ENCODE assay signal across 8 mouse cellular contexts in genomic region chr6:35176979-35177649, GRCm38 (mm10). TPM values are rescaled to one million over a fixed set of nuclear protein-coding genes. Genes with fewer than 3 reads are reported as not detected.
DNase-seq lines count a peak whose midpoint lies in the region; ATAC-seq and TF ChIP-seq lines count a peak whose summit lies in the region.

Gene Nup205 (plus strand): TSS chr6:35177421.

- H3K4me1 ChIP-seq in bone marrow macrophage, adult 2 months (ENCODE audit: control insufficient read depth, insufficient read depth, low read length): 0 out of 2 replicates have a peak, but pooled peaks cover 2% of the 10 kb centered on the region
- H3K4me1 ChIP-seq in embryonic facial prominence, embryonic 15.5 days: peaks cover 4% of the 10 kb centered on the region; the same call in 1 of the 2 replicates
- peaks cover 5% of the 10 kb centered on the region for H3K4me1 ChIP-seq in limb, embryonic 12.5 days (replicated peaks)
- H3K4me1 ChIP-seq in midbrain, embryonic 14.5 days (ENCODE audit: control insufficient read depth, insufficient read depth, low read length): no peaks in the 10 kb centered on the region

- peak within 1 kb of the TSS; percentile 98 for H3K4me3 ChIP-seq in bone marrow macrophage, adult 2 months (ENCODE audit: insufficient read depth, low read length)
- peak within 1 kb of the TSS; percentile 89 for H3K4me3 ChIP-seq in embryonic facial prominence, embryonic 15.5 days (replicated peaks)
- peak within 1 kb of the TSS; percentile 85 for H3K4me3 ChIP-seq in limb, embryonic 12.5 days (replicated peaks)
- H3K4me3 ChIP-seq in midbrain, embryonic 14.5 days (replicated peaks; ENCODE audit: low read depth, low read length): peak within 1 kb of the TSS; percentile 94

- H3K27me3 ChIP-seq in embryonic facial prominence, embryonic 15.5 days: no peaks in the 10 kb centered on the region
- H3K27me3 ChIP-seq in limb, embryonic 12.5 days: no peaks in the 10 kb centered on the region
- H3K27me3 ChIP-seq in midbrain, embryonic 14.5 days (ENCODE audit: control insufficient read depth, insufficient read depth, low read length): no peaks in the 10 kb centered on the region

- DNase-seq in CD4-positive helper T cell, adult 2 months (ENCODE audit: low read depth, low spot score): peak; percentile 91
- DNase-seq in heart, adult 8-10 months (ENCODE audit: low spot score): peak; percentile 86
- DNase-seq in kidney, adult 8-10 months: peak; percentile 78 to 79
- DNase-seq in midbrain, embryonic 14.5 days: peak; percentile 91
- DNase-seq in spleen, adult 12 weeks (ENCODE audit: low spot score): peak; percentile 81

- H3K9ac ChIP-seq in embryonic facial prominence, embryonic 15.5 days: peak within 1 kb of the TSS; percentile 84
- H3K9ac ChIP-seq in limb, embryonic 12.5 days (replicated peaks): peak within 1 kb of the TSS; percentile 90
- peak within 1 kb of the TSS; percentile 89 for H3K9ac ChIP-seq in midbrain, embryonic 14.5 days (replicated peaks; ENCODE audit: low read length)

- H3K36me3 ChIP-seq in embryonic facial prominence, embryonic 15.5 days: no peaks in the 10 kb centered on the region
- no peaks in the 10 kb centered on the region for H3K36me3 ChIP-seq in limb, embryonic 12.5 days
- H3K36me3 ChIP-seq in midbrain, embryonic 14.5 days (ENCODE audit: control insufficient read depth, insufficient read depth, low read length): no peaks in the 10 kb centered on the region

- TF ChIP-seq POLR2A in bone marrow macrophage, adult 2 months (IDR thresholded peaks at IDR 0.05; ENCODE audit: borderline replicate concordance, low read depth, low read length): no peak

- TF ChIP-seq CTCF in bone marrow macrophage, adult 2 months (IDR thresholded peaks at IDR 0.05; ENCODE audit: low read depth, low read length): no peak

- peak within 1 kb of the TSS; percentile 81 for H3K4me2 ChIP-seq in embryonic facial prominence, embryonic 15.5 days (replicated peaks)
- peak within 1 kb of the TSS; percentile 80 for H3K4me2 ChIP-seq in limb, embryonic 12.5 days
- H3K4me2 ChIP-seq in midbrain, embryonic 14.5 days (ENCODE audit: low read length): peak within 1 kb of the TSS; percentile 83

- no peaks in the 10 kb centered on the region for H3K9me3 ChIP-seq in embryonic facial prominence, embryonic 15.5 days (replicated peaks)
- H3K9me3 ChIP-seq in limb, embryonic 12.5 days: no peaks in the 10 kb centered on the region
- no peaks in the 10 kb centered on the region for H3K9me3 ChIP-seq in midbrain, embryonic 14.5 days (ENCODE audit: control insufficient read depth, low read length)

- ATAC-seq in embryonic facial prominence, embryonic 15.5 days (ENCODE audit: insufficient number of reproducible peaks, low FRiP score, low TSS enrichment, low read depth): peak; percentile 91
- peak; percentile 85 for ATAC-seq in limb, embryonic 12.5 days (ENCODE audit: insufficient number of reproducible peaks, insufficient read depth, low FRiP score, low TSS enrichment, low read depth)
- peak; percentile 93 for ATAC-seq in midbrain, embryonic 14.5 days (ENCODE audit: low FRiP score, low TSS enrichment)

- 3% methylated on average over 34 of the region's 34 CpGs for WGBS in embryonic facial prominence, embryonic 15.5 days
- WGBS in limb, embryonic 12.5 days: 3% methylated on average over 34 of the region's 34 CpGs
- WGBS in midbrain, embryonic 14.5 days: 3% methylated on average over 34 of the region's 34 CpGs

- peak within 1 kb of the TSS; percentile 97 for H3K27ac ChIP-seq in bone marrow macrophage, adult 2 months (ENCODE audit: insufficient read depth, low read depth, low read length)
- H3K27ac ChIP-seq in embryonic facial prominence, embryonic 15.5 days (replicated peaks): peak within 1 kb of the TSS; percentile 92
- peak within 1 kb of the TSS; percentile 96 for H3K27ac ChIP-seq in limb, embryonic 12.5 days
- peak within 1 kb of the TSS; percentile 99 for H3K27ac ChIP-seq in midbrain, embryonic 14.5 days (replicated peaks; ENCODE audit: low read depth, low read length)

RNA-seq across cellular contexts. Expression of gene Nup205, which starts in this region (rescaled TPM):
- polyA plus RNA-seq in bone marrow macrophage, adult 2 months (2012; ENCODE audit: insufficient read depth, insufficient read length, missing spikeins): 20.0 and 22.6 TPM in 2 replicates
- 28.0 and 29.0 TPM in 2 replicates for polyA plus RNA-seq in embryonic facial prominence, embryonic 15.5 days (2015; fragmentation: Nextera tagmentation; extraction: Ambion mirVana)
- total RNA-seq in heart, adult 8-10 months (2022): 10 to 100 TPM; 14.5 to 18.2 (median 16.1) TPM
- 47.3 and 51.3 TPM in 2 replicates for polyA plus RNA-seq in limb, embryonic 12.5 days (2016; fragmentation: Nextera tagmentation; extraction: Ambion mirVana)
- polyA plus RNA-seq in midbrain, embryonic 14.5 days (2014; fragmentation: Nextera tagmentation; extraction: Ambion mirVana): 26.2 and 37.0 TPM in 2 replicates

Comparison
In these comparisons a context has a peak if more than half of its experiments do, and no peak if none do; other contexts are left out.
1. Peak in every context shown above with its lines: DNase-seq, ATAC-seq, H3K4me3 ChIP-seq and H3K27ac ChIP-seq.